Mouse (Mus musculus): ENCODE measurements around the gene Col4a6.

DNA sequence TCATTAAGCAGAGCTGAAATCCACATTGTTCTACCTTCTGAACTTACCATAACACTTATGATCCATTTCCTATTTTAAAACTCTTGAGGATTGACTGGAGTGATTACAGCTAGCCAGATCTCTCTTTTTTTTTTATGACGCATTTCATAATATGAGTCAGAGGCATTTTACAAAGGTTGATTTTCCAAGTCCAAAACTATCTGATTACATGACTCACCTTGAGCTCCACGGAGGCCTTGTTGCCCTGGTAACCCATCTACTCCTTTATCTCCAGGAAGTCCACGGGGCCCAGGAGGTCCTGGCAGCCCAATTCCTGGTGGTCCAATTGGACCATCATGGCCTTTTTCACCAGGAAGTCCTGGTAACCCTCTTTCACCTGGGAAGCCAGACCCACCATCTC, 274.9 kb downstream of the Col4a6 start:
- no peak for TF ChIP-seq POLR2A (IDR thresholded peaks at IDR 0.05; ENCODE audit: control insufficient read depth, low read depth, low read length)
- no peak for TF ChIP-seq CTCF (IDR thresholded peaks at IDR 0.05; ENCODE audit: control insufficient read depth, insufficient read depth, insufficient replicate concordance, low read depth, low read length)
